Mouse (Mus musculus) bone marrow, adult 2 months (tissue): ENCODE results near the gene Asah2.

Source experiments
- CTCF ChIP-seq: fragments of 200-500 bp; IDR thresholded peaks from 2 replicates; pipeline ENCODE4 v1.5.1; 2011; ENCODE audit warnings: low read length, control low read depth; ENCODE audit not compliant: control insufficient read depth, insufficient read depth
- POLR2A ChIP-seq: fragments of 200-500 bp; IDR thresholded peaks from 2 replicates; pipeline ENCODE4 v1.6.1; 2011; ENCODE audit warnings: low read depth, mild to moderate bottlenecking, control low read depth, low read length, borderline replicate concordance; ENCODE audit not compliant: control insufficient read depth

- TF ChIP-seq POLR2A = no peak
- TF ChIP-seq CTCF = no peak
Measured at GRCm38 (mm10) chr19:32090804-32091203, 17.2 kb downstream of the Asah2 start.
